Mouse (Mus musculus) CD4-positive, CD25-positive, alpha-beta regulatory T cell, adult 2 months (primary cell): Measurements from ENCODE around the gene Pou6f1.
"Not testable (repeated sequence)": the region's sequence is repeated elsewhere in the genome, so short reads cannot be mapped to it uniquely, and the experiment has no call there.

ENCODE experiments used
- DNase-seq: peaks from one replicate; pipeline ENCODE4 v3.0.0-alpha.2; 2012; ENCODE audit warnings: low read depth, low spot score

Pou6f1 gene

GRCm38 (mm10) chr15:100576392-100576791 lies 23.4 kb downstream of the Pou6f1 start:
- no peak for DNase-seq

- DNase-seq: no peak
Observed at GRCm38 (mm10) chr15:100575366-100575765, 24.4 kb downstream of the Pou6f1 start.

- no peak for DNase-seq
Observed at GRCm38 (mm10) chr15:100574378-100574777, 25.4 kb downstream of the Pou6f1 start.

- no peak for DNase-seq
Observed at GRCm38 (mm10) chr15:100573946-100574345, 25.8 kb downstream of the Pou6f1 start.

- no peak for DNase-seq
Observed at GRCm38 (mm10) chr15:100569239-100569638, 30.5 kb downstream of the Pou6f1 start.

GRCm38 (mm10) chr15:100566531-100566930 lies 33.3 kb downstream of the Pou6f1 start:
- no peak for DNase-seq

- no peak for DNase-seq
Observed at GRCm38 (mm10) chr15:100557705-100558433, 41.9 kb downstream of the Pou6f1 start.

GRCm38 (mm10) chr15:100556378-100556777 lies 43.4 kb downstream of the Pou6f1 start:
- DNase-seq: no peak

- no peak for DNase-seq
Observed at GRCm38 (mm10) chr15:100555965-100556364, 43.8 kb downstream of the Pou6f1 start.

- peak; percentile 97 for DNase-seq
Observed at GRCm38 (mm10) chr15:100551326-100552307, 48.2 kb downstream of the Pou6f1 start, which contains the start of gene Tfcp2. Gene Tfcp2, minus strand, starts transcription at chr15:100552008.

GRCm38 (mm10) chr15:100550280-100550679 lies 49.5 kb downstream of the Pou6f1 start:
- no peak for DNase-seq

GRCm38 (mm10) chr15:100543651-100544030 lies 56.1 kb downstream of the Pou6f1 start:
- not testable (repeated sequence) for DNase-seq

- not testable (repeated sequence) for DNase-seq
Observed at GRCm38 (mm10) chr15:100542876-100543650, 56.7 kb downstream of the Pou6f1 start.

- no peak for DNase-seq
Observed at GRCm38 (mm10) chr15:100541426-100541825, 58.4 kb downstream of the Pou6f1 start.

- not testable (repeated sequence) for DNase-seq
Observed at GRCm38 (mm10) chr15:100541001-100541400, 58.8 kb downstream of the Pou6f1 start.

GRCm38 (mm10) chr15:100539411-100539810 lies 60.4 kb downstream of the Pou6f1 start:
- no peak for DNase-seq

- DNase-seq: peak; percentile 85
Observed at GRCm38 (mm10) chr15:100537913-100538312, 61.9 kb downstream of the Pou6f1 start.

- no peak for DNase-seq
Observed at GRCm38 (mm10) chr15:100527900-100528299, 71.9 kb downstream of the Pou6f1 start.

- DNase-seq: no peak
Observed at GRCm38 (mm10) chr15:100525405-100525804, 74.4 kb downstream of the Pou6f1 start.
